Mouse (Mus musculus) erythroblast, adult 5-6 weeks (primary cell): Measurements from ENCODE around the gene Erich4. TPM values are rescaled to one million over a fixed set of nuclear protein-coding genes. Genes with fewer than 3 reads are reported as not detected.
A peak's percentile ranks its signal among the peaks of the same experiment; 100 is the strongest.

ENCODE experiments used
- ATAC-seq: replicated peaks from 2 replicates; pipeline ENCODE4 v1.8.0; 2016; ENCODE audit warnings: moderate number of reproducible peaks, mild to moderate bottlenecking, moderate TSS enrichment, inconsistent platforms; ENCODE audit not compliant: poor library complexity, low FRiP score, severe bottlenecking
- total RNA-seq, 2 experiments: library from RNA; stranded (forward) in 1 of 2; stranded (reverse) in 1 of 2; fragments of 150-400 nt in 1 of 2; fragments of 200-764, 138-1000 nt in 1 of 2; gene quantifications; 2 replicates each; pipeline versions ENCODE4 v1.2.3 to v1.2.4; 2015 to 2017; ENCODE audit warnings: low replicate concordance in 2 of 2

Gene Erich4
- total RNA-seq (2015; ENCODE audit: low replicate concordance) (not detected in 2 replicates), total RNA-seq (2017; ENCODE audit: low replicate concordance) (not detected in 2 replicates)

- ATAC-seq, result no peak
Observed at GRCm38 (mm10) chr7:25615706-25616011, at the start of gene Erich4. TSS of gene Erich4 (minus strand) at chr7:25615892.

- peak; percentile 97 for ATAC-seq
Observed at GRCm38 (mm10) chr7:25658657-25659472, 43.2 kb upstream of the Erich4 start, which contains the start of the genes Bckdha and Exosc5. TSS of gene Bckdha (minus strand) at chr7:25658981. TSS of gene Exosc5 (plus strand) at chr7:25659164.

- no peak for ATAC-seq
Observed at GRCm38 (mm10) chr7:25657785-25658184, 42.1 kb upstream of the Erich4 start.

GRCm38 (mm10) chr7:25655601-25656428 lies 40.1 kb upstream of the Erich4 start:
- no peak for ATAC-seq

- no peak for ATAC-seq
Observed at GRCm38 (mm10) chr7:25652244-25652759, 36.6 kb upstream of the Erich4 start.

- no peak for ATAC-seq
Observed at GRCm38 (mm10) chr7:25651281-25651680, 35.6 kb upstream of the Erich4 start.

- ATAC-seq, result no peak
Observed at GRCm38 (mm10) chr7:25649839-25650238, 34.1 kb upstream of the Erich4 start.

GRCm38 (mm10) chr7:25647574-25648123 lies 32.0 kb upstream of the Erich4 start:
- ATAC-seq, result no peak

- ATAC-seq, result no peak
Observed at GRCm38 (mm10) chr7:25645074-25645473, 29.4 kb upstream of the Erich4 start.

- ATAC-seq, result no peak
Observed at GRCm38 (mm10) chr7:25644631-25645030, 28.9 kb upstream of the Erich4 start.

- ATAC-seq, result no peak
Observed at GRCm38 (mm10) chr7:25644136-25644535, 28.4 kb upstream of the Erich4 start.

- ATAC-seq, result no peak
Observed at GRCm38 (mm10) chr7:25639754-25640153, 24.1 kb upstream of the Erich4 start.

GRCm38 (mm10) chr7:25637099-25637498 lies 21.4 kb upstream of the Erich4 start:
- no peak for ATAC-seq

GRCm38 (mm10) chr7:25636373-25636772 lies 20.7 kb upstream of the Erich4 start:
- no peak for ATAC-seq

- ATAC-seq, result no peak
Observed at GRCm38 (mm10) chr7:25632679-25633078, 17.0 kb upstream of the Erich4 start.

- no peak for ATAC-seq
Observed at GRCm38 (mm10) chr7:25628323-25628620, 12.6 kb upstream of the Erich4 start.

- ATAC-seq, result no peak
Observed at GRCm38 (mm10) chr7:25627431-25628322, 12.0 kb upstream of the Erich4 start.

GRCm38 (mm10) chr7:25626509-25627430 lies 11.1 kb upstream of the Erich4 start, which contains the start of gene B3gnt8:
TSS of gene B3gnt8 (plus strand) at chr7:25626654.
- no peak for ATAC-seq
